Mouse (Mus musculus) ES-Bruce4 (cell line): ENCODE measurements around the gene Rrbp1.

Experiments used
- CTCF ChIP-seq: IDR thresholded peaks from one replicate; pipeline ENCODE4 v1.8.1; 2011; ENCODE audit warnings: low read depth, low read length
- EP300 ChIP-seq: IDR thresholded peaks from 2 replicates; pipeline ENCODE4 v1.6.1; 2011; ENCODE audit warnings: low read depth, low read length; ENCODE audit not compliant: insufficient read depth
- POLR2A ChIP-seq: IDR thresholded peaks from one replicate; pipeline ENCODE4 v1.8.1; 2011; ENCODE audit warnings: low read length; ENCODE audit not compliant: insufficient read depth

GRCm38 (mm10) chr2:143987485-143987884, 23.6 kb downstream of the Rrbp1 start:
- TF ChIP-seq CTCF = no peak
- no peak for TF ChIP-seq POLR2A
- no peak for TF ChIP-seq EP300
